Mouse (Mus musculus): ENCODE results near the gene Mthfr.

The Mthfr gene

DNA sequence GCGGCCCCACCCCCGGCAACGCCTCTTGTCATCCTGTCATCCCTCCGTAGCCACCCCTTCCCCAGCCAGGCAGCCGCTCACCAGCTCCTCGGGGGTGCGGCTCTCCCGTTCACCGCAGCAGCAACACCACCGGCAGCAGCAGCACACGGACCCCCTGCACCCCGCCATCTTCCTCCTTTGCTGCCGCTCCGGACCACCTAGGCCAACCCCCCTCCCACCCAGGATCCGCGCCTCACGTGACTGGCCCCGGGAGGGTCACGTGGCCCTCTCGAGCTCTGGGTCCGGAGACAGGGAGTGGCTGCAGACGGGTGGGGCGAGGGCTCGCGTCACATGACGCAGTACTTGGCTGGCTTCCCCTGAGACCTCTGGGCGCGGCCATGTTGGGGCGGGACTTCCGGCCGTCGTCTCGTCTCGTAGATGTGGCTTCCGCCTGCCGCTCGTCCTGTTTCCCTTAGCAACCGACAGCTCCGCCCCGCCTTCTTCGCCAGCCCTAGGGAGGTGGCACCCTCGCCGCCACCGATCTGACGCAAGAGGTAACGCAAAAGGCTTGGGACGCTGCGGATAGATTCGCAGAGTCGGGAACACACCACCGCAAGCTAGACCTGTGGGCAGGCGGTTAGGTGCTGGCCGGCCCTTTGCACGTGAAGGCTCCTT, at the start of gene Mthfr, which contains the start of gene Clcn6:
Gene Mthfr, plus strand, starts transcription at position 478 of the 654 bp plus-strand sequence.
Gene Clcn6, minus strand, starts transcription at position 222 of the 654 bp plus-strand sequence.
- peak; percentile 98 for DNase-seq (ENCODE audit: low read depth, low spot score)

DNA sequence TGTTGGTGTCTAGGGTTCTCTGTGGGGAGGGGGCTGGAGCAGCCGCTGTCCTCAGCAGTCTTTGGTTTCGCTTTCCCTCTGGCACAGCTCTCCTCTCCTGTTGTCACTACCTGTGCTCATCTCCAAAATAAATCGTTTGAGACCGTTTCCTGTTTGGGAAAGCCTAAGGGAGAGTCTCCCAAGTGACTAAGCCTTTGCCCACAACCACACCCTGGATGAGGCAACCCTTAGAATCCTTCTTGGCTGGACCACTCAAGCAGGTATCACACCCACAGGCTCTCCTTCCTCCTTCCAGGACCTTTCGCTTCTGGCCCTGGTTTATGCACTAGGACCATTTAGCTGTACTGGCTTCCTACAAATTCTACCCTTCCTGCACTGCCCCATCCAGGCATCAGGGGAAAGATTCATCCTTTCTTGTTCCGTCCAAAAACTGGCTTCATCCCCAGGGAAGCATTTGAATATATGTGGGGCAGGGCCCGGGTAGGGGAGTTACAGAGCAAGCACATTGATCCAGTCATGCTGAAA, 45.2 kb upstream of the Mthfr start:
- DNase-seq (ENCODE audit: low read depth, low spot score) = no peak

DNA sequence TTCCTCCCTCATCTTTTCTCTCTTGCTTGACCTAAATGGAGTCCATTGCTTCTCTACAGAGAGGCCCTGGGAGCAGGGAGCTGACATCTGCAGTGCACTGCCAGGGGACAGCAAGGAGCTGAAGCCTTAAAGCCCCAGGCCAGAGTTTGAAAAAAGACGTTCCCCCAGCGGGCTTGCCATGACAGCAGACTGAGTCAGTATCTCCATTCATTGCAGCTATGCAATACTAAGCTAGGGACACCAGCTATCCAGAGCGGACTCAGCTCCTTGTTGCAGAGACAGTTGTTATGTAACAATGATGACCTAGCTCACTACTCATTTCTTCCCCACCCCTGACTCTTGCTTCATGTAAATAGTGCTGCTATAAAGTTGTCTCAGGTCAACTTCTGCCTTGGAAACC, 43.6 kb upstream of the Mthfr start:
- DNase-seq (ENCODE audit: low read depth, low spot score) = no peak

DNA sequence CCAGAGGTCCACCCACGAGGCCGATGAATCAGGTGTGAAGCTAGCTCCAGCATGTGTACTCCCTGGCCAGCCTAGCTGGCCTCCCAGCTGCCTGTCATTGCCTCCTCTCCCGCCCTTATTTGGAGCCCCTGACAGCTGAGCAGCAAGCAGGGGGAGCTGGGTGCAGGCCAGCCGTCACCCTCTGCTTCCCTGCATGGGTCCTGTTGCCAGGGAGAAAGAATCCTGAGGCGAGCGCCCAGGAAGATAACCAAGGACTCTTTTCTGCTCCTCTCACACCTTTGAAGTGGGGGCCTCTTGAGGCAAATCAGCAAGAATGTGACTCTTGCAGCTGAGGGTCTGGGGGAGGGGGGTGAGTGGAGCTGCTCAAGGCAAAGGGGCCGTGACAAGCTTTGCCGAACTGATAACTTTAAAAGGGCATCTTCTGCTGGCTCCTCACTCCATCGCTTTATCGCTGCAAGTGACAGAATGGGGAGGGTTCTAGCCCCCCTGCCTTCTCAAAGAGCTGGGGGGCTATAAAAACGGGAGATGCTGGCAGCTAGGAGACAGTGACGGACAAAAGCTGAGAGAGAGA, 38.6 kb upstream of the Mthfr start, which contains the start of gene Nppa:
Gene Nppa, plus strand, starts transcription at position 521 of the 571 bp plus-strand sequence.
- no peak for DNase-seq (ENCODE audit: low read depth, low spot score)

DNA sequence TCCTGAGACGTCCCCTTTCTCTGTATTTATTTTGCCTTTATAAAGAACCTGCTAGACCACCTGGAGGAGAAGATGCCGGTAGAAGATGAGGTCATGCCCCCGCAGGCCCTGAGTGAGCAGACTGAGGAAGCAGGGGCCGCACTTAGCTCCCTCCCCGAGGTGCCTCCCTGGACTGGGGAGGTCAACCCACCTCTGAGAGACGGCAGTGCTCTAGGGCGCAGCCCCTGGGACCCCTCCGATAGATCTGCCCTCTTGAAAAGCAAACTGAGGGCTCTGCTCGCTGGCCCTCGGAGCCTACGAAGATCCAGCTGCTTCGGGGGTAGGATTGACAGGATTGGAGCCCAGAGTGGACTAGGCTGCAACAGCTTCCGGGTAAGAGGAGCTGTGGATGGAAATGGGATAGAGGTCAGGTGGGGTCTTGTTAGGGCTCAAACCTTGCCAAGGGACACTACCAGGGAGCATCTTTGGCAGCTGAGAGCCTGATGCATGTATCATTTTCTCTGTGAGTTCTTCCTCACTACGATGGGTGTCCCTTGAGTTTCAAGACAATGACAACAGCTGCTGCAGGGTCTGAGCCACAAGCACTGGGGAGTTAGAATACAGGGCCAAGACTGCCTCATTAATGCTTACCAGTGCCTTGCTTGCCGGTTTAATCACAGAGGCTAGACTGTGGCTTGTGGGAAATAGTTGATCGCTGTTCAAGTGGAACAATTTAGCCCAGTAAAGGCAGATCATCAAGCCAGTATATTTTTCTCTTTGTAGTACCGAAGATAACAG, 37.7 kb upstream of the Mthfr start:
- no peak for DNase-seq (ENCODE audit: low read depth, low spot score)

DNA sequence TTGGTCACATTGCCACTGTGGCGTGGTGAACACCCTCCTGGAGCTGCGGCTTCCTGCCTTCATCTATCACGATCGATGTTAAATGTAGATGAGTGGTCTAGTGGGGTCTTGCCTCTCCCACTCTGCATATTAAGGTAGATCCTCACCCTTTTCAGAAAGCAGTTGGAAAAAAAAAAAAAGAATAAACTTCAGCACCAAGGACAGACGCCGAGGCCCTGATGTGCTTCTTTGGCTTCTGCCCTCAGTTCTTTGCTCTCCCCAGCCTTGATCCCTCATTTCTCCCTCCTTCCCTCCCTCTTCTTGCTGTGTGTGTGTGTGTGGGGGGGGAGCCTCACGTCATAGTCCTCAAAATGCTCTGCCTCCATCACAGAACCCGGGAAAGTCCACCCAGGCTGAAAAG, 37.0 kb upstream of the Mthfr start:
- no peak for DNase-seq (ENCODE audit: low read depth, low spot score)

DNA sequence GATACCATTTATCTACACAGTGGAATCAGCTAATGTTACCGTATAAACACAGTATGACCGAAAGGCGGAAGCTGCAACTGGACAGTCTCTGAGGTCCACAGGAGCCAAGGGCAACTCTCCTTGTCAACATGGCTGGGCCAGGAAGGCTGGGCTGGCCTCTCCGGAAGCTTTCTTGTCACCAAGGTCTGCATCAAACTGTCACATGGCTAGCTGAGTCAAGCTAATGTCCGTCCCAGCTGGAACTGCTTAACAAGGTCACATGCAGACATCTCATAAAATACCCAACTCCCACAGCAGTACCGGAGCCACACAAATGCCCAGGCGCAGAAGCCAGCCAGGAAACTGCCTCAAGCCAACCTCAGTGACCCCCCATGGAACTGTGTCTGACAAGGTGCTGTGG, 34.5 kb upstream of the Mthfr start:
- no peak for DNase-seq (ENCODE audit: low read depth, low spot score)

DNA sequence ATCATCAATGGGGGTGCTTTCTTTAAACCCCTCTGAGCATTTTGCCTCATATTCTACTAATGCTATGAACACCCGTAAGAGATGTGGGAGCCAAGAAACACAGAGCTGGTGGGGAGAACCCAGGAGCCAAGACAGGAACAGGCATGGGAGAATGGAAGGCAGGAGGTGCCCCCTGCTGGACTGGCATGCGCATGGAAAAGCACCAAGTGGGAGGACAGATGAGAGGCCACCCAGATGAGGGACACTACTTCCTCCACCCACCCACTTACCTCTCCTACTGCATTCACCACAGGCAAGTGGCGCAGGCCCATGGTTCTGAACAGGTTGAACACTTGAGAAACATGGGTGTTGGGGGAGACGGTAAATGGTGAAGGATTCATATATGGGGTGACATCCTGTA, 30.5 kb upstream of the Mthfr start:
- no peak for DNase-seq (ENCODE audit: low read depth, low spot score)

DNA sequence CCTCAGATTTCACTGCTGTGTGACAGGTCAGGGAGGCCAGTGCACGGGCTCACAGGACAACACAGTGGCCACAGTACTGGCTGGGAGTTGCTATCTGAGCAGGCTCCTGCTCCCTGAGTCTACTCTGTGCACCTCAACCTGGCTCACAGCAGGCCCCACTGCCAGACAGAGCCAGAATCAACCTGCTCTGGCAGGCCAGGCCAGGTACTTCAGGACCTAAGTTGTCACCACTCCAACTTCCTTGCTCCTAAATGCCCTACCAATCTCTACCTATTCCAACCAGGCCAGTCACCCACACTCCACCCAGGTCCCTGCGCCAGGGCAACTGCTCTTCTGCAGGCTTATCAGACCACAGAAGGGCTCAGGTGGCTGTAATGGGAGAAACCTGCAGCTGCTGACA, 29.2 kb upstream of the Mthfr start:
- DNase-seq (ENCODE audit: low read depth, low spot score) = no peak

DNA sequence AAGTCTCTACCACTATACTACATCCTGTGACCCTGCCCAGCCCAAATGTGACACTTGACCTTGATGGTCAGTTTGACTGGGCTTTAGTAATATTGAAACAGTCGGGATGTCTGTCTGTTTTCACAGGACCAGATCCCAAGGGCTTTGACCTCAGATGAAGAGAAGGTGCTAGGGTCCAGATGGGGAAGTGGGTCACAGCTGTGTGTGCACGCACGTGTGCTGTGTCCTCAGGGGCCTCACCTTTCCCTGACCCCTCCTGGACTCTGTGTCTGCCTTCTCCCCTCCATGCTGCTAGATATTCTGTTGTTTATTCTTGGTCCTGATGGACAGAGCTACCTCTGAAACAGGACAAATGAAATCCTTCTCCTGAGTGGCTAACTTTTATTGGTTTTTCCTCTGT, 27.5 kb upstream of the Mthfr start:
- no peak for DNase-seq (ENCODE audit: low read depth, low spot score)

DNA sequence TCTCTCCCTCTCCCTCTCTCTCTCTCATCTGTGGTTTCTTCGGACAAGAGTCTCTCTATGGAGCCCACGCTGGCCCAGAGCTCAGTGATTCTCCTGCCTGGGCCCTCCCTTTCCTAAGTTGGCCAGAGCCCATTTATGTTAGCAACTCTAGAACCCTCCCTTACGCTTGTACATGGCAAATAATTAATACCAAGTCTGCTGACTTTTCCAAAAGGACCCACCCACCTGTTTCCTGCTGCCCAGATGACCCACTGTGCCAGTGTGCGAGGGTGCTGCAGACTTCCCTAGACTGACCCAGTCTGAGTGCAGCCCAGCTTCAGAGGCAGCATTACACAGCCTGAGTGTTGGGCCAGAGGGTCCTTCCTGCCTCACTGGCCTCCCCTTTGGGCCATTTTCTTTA, 26.7 kb upstream of the Mthfr start:
- no peak for DNase-seq (ENCODE audit: low read depth, low spot score)

DNA sequence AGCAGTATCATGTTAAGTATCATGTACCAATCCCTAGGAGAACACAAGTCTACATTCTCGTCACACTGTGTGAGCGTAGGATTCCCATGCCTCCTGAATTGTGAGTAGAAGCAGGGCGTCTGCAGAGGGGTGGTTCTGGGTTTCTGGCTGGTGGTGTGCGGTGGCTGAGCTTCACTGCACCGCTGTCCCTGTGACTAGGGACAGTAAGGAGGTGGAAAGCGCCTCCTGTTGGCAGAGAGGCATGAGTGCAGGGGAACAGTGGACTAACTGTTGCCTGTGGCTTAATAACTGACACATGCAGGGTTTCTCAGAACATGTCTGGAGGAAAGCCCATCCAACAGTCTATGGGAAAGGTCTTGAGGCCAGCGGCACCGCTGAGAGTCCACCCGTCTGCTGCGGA, 23.5 kb upstream of the Mthfr start:
- DNase-seq (ENCODE audit: low read depth, low spot score) = no peak

DNA sequence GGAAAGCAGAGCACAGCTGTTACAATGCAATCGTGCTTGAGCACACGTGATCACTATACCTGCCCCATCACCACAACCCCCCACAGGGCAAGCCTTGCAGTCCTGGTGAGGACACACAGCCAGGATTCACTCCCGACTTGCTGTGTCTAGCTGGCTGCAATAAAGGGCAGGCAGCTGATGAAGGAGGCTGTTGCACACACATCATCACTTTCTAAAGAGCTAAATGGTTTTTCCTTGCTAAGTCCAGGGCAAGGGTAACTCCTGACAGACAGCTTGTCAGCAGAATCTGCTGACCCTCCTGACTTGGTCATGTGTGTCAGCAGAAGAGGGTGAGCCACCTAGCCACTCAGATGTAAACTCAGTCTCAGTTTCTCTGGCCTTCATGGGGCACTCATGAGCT, 21.9 kb upstream of the Mthfr start:
- DNase-seq (ENCODE audit: low read depth, low spot score) = no peak

DNA sequence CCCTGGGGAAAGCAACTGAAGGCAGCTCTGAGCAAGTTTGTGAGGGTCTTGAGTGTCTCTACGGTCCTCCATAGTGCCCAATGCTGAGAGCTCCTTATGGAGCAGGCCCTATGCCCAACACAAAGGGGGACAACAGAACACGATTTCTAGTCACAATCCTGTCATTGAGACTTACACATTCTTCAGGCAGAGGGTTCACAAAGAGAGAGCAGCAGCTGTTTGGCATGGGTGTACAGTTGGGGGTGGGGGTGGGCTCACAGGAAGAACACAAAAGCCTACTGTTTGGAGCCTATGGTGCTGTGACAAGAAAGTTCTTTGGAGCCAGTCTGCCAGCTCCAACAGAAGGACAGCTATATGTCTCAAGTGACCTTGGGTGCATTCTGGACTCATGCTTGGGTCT, 20.5 kb upstream of the Mthfr start:
- no peak for DNase-seq (ENCODE audit: low read depth, low spot score)

DNA sequence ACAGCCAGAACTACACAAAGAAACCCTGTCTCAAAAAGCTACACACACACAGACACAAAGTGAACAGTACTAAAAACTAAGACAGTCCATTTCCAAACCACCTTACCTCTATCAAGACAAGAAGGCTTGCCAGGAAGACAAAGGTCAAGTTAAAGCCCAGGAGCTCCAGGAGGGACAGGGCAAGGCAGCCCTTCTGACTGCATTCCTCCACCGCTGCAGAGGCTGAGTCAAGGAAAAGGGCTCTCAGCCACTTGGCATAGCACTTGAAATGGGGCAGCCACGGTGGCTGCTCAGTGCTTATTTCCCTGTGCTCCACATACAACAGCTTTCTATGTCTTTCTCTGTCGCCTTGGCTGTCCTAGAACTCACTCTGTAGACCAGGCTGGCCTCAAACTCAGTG, 14.9 kb upstream of the Mthfr start:
- no peak for DNase-seq (ENCODE audit: low read depth, low spot score)

DNA sequence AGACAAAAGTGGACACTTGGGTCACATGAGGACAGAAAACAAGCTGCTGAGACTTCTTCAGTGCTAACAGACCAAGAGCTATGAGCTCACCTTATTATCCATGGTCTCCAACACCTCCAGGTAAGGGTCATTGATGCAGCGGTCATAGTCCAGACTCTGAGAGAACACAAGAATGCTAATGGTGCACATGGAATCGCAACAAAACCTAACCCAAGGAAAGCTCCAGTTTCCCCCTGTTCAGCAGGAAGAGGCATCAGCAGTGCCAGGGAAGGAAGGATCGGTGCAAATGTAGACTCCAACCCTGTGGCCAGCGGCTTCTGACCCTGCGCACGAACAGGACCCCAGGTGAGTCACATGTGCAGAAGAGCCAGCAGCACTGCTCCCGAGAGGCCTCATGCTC, 9.6 kb upstream of the Mthfr start:
- DNase-seq (ENCODE audit: low read depth, low spot score) = no peak

DNA sequence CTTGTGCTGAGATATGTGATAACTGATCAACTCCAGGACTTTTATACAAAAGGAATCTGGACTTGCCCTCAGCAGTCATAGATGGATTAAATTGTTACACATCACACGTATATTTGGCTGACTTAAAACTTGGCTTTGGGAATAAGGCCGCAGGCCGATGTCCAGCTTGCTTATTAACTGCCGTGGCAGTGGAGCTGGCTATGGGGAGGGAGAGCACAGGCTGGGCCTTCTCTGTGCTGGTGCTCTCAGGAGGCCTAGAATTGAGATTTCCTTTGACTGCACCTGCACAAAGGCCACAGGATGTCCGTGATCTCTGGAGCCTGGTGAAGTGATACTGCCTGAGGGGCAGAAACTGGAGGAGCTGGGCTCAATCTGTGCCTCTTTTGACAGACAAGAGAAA, 8.4 kb upstream of the Mthfr start:
- no peak for DNase-seq (ENCODE audit: low read depth, low spot score)

DNA sequence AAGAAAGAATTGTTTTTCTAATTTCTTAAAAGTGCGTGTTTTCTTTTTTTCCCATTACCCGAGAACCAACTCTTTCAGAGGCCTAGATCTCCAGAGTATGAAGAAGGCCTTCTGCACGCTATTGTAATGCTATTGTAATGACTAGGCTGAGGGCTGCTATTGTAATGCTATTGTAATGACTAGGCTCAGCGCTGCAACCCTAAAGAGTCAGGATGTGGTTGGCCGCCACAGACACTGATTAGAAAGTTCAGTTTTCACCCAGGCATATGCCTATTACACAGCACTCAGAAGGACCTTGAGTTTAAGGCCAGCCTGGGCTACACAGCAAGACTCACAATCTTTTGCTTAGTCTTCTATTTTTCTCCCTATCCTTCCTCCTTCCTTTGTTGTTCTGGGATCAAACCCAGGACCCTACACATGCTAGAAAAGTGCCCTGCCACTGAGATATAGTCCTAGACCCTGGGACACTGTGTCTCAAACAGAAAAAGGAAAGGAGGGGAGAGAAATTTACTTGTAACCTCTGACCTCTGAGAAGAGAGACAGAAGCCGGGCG, 4.9 kb upstream of the Mthfr start:
- no peak for DNase-seq (ENCODE audit: low read depth, low spot score)

DNA sequence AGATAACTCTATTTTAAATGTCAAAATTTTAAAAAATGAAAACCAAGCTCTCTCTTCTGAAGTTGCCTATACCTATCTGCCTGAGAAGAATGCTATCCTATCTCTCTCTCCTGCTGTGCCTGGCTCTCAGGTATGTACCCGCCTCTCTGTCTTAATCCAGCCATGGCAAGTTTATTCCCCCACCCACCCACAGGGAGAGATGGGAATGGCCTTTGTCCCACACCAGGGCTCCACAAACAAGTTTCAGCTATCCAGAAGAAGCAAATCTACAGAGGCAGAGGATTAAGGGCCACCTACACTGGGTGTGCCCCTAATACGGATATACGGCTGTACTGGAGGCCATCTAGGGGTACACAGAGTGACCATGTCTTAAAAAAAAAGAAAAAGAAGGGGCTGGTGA, 3.4 kb upstream of the Mthfr start:
- DNase-seq (ENCODE audit: low read depth, low spot score) = no peak

DNA sequence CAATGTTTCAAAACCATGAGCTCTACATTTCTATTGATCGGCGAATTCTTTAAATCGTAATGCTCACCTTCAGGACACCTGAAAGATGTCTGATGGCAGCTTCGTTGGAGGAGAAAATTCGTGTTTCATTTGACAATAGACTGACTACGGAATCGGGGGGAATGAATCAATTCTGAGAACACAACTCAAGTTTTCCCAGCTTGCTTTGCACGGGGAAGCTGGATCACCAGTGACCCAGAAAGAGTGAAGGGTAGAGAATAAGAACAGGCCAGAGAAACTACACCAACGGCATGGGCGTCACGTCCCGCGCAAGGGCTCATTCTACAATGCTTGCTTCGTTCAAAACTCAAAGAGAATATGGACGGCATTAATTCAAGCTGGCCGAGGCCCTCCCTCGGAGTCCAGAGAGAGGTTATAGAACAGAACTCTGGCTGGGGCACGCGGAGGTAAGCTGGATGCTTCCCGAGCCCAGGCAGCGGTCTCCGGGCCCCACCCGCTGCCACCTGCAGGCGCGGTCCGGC, 738 bp upstream of the Mthfr start:
- peak; percentile 24 for DNase-seq (ENCODE audit: low read depth, low spot score)

DNA sequence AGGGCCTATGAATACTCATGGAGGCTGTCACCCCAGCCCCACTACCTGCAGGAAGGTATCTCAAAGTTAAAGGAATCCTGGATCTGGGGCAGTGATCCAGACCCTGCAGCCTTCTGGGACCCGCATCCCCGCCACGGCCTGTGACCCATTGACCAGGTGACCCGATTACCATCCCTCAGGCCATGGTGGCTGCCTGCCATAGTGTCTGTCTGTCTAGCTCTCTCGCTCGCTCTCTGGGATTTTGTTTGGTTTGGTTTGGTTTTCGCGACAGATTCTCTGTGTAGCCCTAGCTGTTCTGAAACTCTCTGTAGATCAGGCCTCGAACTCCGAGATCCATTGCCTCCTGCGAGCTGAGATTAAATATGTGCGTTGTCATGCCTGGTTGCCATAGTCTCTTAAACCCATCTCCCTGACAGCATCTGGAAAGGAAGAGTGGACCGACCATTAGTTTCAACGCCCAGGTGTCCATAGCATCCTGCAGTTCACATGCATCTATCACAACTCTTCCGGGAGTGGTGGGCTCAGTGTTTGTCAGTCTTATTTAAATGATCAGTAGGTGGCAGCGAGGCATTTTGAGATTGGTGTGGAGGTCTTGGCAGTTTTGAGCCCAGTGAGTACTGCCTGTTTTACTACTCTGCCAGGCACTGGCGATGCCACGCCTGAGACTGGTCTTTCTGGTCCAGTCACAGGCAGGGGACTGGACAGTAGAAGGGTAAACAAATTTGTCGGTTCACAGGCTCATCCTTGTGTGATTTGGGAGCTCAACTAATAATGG, 564 bp downstream of the Mthfr start:
- DNase-seq (ENCODE audit: low read depth, low spot score) = no peak

Measured in telencephalon, adult 2 months (tissue).